Mouse (Mus musculus) lung, embryonic 15.5 days (tissue): ENCODE data around the gene Fbxo3. TPM values are rescaled to one million over a fixed set of nuclear protein-coding genes. Genes with fewer than 3 reads are reported as not detected.
"Not testable (repeated sequence)": the region's sequence is repeated elsewhere in the genome, so short reads cannot be mapped to it uniquely, and the experiment has no call there.

Experiments
- ATAC-seq: fragments of 200-750 bp; cut with Nextera tagmentation; 2 replicates; pipeline ENCODE4 v1.8.0; 2017; ENCODE audit warnings: moderate number of reproducible peaks, borderline replicate concordance; ENCODE audit not compliant: low FRiP score, low TSS enrichment; ENCODE audit errors: extremely low read depth
- H3K27ac ChIP-seq: fragments of 300-500 bp; sonication (generic); 2 replicates; pipeline ENCODE4 v1.5.1; 2015; ENCODE audit warnings: moderate library complexity, mild to moderate bottlenecking, inconsistent platforms
- H3K27me3 ChIP-seq: fragments of 300-500 bp; sonication (generic); 2 replicates; pipeline ENCODE4 v1.6.1; 2015; ENCODE audit warnings: inconsistent platforms
- H3K36me3 ChIP-seq: fragments of 300-500 bp; sonication (generic); 2 replicates; pipeline ENCODE4 v1.6.1; 2015; ENCODE audit warnings: inconsistent platforms
- H3K4me1 ChIP-seq: fragments of 300-500 bp; sonication (generic); 2 replicates; pipeline ENCODE4 v1.6.1; 2015; ENCODE audit warnings: inconsistent platforms
- H3K4me2 ChIP-seq: fragments of 300-500 bp; sonication (generic); 2 replicates; pipeline ENCODE4 v1.6.1; 2015; ENCODE audit warnings: inconsistent platforms, mild to moderate bottlenecking, moderate library complexity
- H3K4me3 ChIP-seq: fragments of 300-500 bp; sonication (generic); 2 replicates; pipeline ENCODE4 v1.5.1; 2015; ENCODE audit warnings: mild to moderate bottlenecking, inconsistent platforms
- H3K9ac ChIP-seq: fragments of 300-500 bp; sonication (generic); 2 replicates; pipeline ENCODE4 v1.6.1; 2015; ENCODE audit warnings: inconsistent platforms
- H3K9me3 ChIP-seq: fragments of 300-500 bp; sonication (generic); 2 replicates; pipeline ENCODE4 v1.6.1; 2016; ENCODE audit warnings: inconsistent platforms
- WGBS: fragments of 180-500 bp; shearing (Covaris S2); methylation state at CpG from one replicate; pipeline ENCODE4 v1.1.7; 2015; 5-methylcytosine and 5-hydroxymethylcytosine counted together
- polyA plus RNA-seq: library from polyadenylated mRNA; unstranded; fragments of >200 nt; fragmentation: Nextera tagmentation; extraction: Ambion mirVana; gene quantifications from 2 replicates; pipeline ENCODE4 v1.2.1, GENCODE M21; 2015

Gene Fbxo3
- polyA plus RNA-seq, 1 experiment from 2014 or later: 62.4 TPM

DNA sequence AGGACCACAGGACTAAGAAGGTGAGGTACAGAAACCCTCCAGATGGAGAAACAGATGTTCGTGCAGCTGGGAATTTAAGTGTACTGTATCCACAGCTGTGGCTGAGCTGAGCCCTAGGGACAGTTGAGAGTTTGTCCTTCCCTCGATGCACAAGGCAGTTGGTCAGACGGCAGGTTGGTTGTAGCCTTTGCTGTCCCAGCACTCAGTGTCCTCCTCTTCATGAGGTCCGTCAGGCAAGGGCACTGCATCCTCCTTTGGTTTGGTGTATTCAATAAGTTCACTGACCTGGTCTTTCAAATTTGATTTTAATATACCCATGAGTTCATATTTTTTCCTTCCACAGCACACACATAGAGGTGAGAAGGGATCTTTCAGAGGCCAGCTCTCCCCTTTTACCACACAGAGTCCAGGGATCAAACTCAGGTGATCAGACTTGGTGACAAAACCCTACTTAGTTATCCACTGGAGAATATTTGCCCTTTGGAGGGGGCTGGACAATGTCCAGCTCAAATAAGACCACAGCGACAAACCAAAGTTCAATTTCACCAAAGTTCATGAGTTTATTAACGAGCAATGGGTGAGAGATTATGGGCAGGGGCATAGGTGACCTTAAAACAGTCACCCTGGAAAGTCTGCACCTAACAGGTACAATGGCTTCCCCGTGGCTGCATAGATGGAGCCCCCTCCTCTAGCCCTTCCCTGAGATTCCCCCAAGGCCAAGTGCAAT is 19.6 kb upstream of the Fbxo3 start:
- 74% methylated on average over 7 of the region's 7 CpGs for WGBS
- Histone ChIP-seq H3K4me3 (no peak overlapping the region), H3K4me1 (no peaks in the 10 kb centered on the region), H3K9ac (no peak overlapping the region), H3K9me3 (no peaks in the 10 kb centered on the region), H3K36me3 (no peaks in the 10 kb centered on the region), H3K27ac (no peak overlapping the region), H3K4me2 (no peak overlapping the region), H3K27me3 (no peaks in the 10 kb centered on the region)
- no peak for ATAC-seq

GRCm38 (mm10) chr2:104008853-104009252 is 18.7 kb upstream of the Fbxo3 start:
- H3K4me2 ChIP-seq, H3K36me3 ChIP-seq, ATAC-seq, H3K4me1 ChIP-seq, H3K9me3 ChIP-seq, H3K4me3 ChIP-seq, H3K27me3 ChIP-seq, H3K9ac ChIP-seq, H3K27ac ChIP-seq: not testable (repeated sequence)
- WGBS: 95% methylated on average over 3 of the region's 3 CpGs

DNA sequence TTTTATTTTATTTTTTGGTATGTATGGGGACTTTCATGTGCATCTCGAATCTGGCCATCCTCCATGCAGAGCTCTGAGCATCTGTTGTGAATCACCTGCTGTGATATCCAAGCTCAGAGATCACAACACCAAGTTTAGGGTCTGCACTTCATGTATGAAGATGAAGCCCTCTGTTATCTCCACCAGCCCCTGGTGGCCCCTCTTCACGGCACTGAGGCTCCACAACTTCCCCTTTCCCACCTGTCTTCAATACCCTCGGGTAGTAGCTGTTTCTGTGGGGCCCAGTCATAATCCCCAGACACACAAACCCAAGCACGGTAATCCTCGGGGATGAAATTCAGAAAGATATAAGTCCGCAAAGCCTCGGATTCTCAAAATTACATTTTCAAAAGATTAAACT is 4.4 kb upstream of the Fbxo3 start:
- no peaks in the 10 kb centered on the region for H3K27me3 ChIP-seq
- no peaks in the 10 kb centered on the region for H3K36me3 ChIP-seq
- no peak overlapping the region for H3K27ac ChIP-seq
- no peak overlapping the region for H3K4me2 ChIP-seq
- no peaks in the 10 kb centered on the region for H3K9me3 ChIP-seq
- H3K4me3 ChIP-seq: no peak overlapping the region
- no peak for ATAC-seq
- peaks cover 3% of the 10 kb centered on the region; the same call in 1 of the 2 replicates for H3K4me1 ChIP-seq
- 73% methylated on average over 7 of the region's 7 CpGs for WGBS
- H3K9ac ChIP-seq: no peak overlapping the region

GRCm38 (mm10) chr2:104024656-104025055 is 2.9 kb upstream of the Fbxo3 start:
- WGBS: 81% methylated on average over 4 of the region's 4 CpGs
- H3K9ac ChIP-seq: no peak overlapping the region
- H3K27me3 ChIP-seq: no peaks in the 10 kb centered on the region
- no peak for ATAC-seq
- no peak overlapping the region for H3K4me3 ChIP-seq
- no peak overlapping the region for H3K27ac ChIP-seq
- no peaks in the 10 kb centered on the region for H3K36me3 ChIP-seq
- peaks cover 14% of the 10 kb centered on the region for H3K4me1 ChIP-seq
- no peaks in the 10 kb centered on the region for H3K9me3 ChIP-seq
- H3K4me2 ChIP-seq: no peak overlapping the region

DNA sequence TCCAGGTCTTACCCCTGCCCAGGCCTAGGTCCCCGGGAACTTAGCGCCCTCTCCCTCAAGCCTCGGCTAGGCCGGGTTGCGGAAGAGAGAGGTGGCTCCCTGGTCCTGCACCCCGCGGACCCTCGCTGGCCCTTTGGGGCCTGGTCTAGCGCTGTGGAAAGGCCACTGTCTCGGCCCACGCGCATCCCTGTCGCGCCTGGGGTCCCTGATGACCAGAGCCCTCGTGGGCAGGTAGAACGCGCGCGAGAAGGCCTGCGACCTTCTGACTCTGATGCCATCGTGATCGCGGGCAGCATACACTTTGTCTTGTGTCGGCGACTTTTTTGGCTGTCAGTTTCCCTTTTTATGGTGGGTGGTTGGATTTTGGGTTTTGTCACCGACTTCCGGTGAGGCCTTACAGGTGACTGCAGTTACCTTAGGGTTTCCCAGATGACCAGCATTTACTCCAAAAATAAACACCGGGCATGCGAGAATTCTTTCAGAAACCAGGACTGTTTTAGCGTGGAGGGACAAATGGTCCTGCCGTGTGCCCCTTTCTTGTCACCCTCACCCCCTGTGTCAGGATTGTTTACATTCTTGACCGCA is 710 bp downstream of the Fbxo3 start, which contains the start of gene 4931422A03Rik:
4931422A03Rik (minus strand) TSS at position 223 of the 585 bp plus-strand sequence.
- Histone ChIP-seq H3K4me2 (peak within 1 kb of the TSS; percentile 71), H3K4me3 (peak within 1 kb of the TSS; percentile 97), H3K4me1 (peaks cover 19% of the 10 kb centered on the region), H3K9me3 (no peaks in the 10 kb centered on the region), H3K27ac (peak within 1 kb of the TSS; percentile 74), H3K9ac (peak within 1 kb of the TSS; percentile 98), H3K36me3 (peaks cover 5% of the 10 kb centered on the region; the same call in 1 of the 2 replicates), H3K27me3 (no peaks in the 10 kb centered on the region)
- peak; percentile 68 for ATAC-seq
- under 1% methylated on average over 31 of the region's 32 CpGs for WGBS

- H3K9ac ChIP-seq: peak overlapping the region; percentile 98; the same call in 1 of the 2 replicates
Observed at GRCm38 (mm10) chr2:104029074-104029473, 1.6 kb downstream of the Fbxo3 start.

GRCm38 (mm10) chr2:104030381-104030780 is 2.9 kb downstream of the Fbxo3 start:
- Histone ChIP-seq H3K4me2 (no peak overlapping the region), H3K27ac (no peak overlapping the region), H3K4me1 (peaks cover 19% of the 10 kb centered on the region), H3K4me3 (no peak overlapping the region), H3K27me3 (no peaks in the 10 kb centered on the region), H3K9me3 (no peaks in the 10 kb centered on the region), H3K36me3 (peaks cover 13% of the 10 kb centered on the region; the same call in 1 of the 2 replicates), H3K9ac (no peak overlapping the region)
- WGBS: 76% methylated on average over 3 of the region's 3 CpGs
- ATAC-seq: no peak

More at GRCm38 (mm10) chr2:104029074-104029473, 1.6 kb downstream of the Fbxo3 start:
- WGBS: 49% methylated on average over 2 of the region's 2 CpGs
- Histone ChIP-seq H3K4me3 (peak overlapping the region; percentile 97), H3K9me3 (no peaks in the 10 kb centered on the region), H3K27ac (no peak overlapping the region), H3K36me3 (peaks cover 11% of the 10 kb centered on the region; the same call in 1 of the 2 replicates), H3K27me3 (no peaks in the 10 kb centered on the region), H3K4me2 (peak overlapping the region; percentile 71), H3K4me1 (peaks cover 19% of the 10 kb centered on the region)
- no peak for ATAC-seq

GRCm38 (mm10) chr2:104032056-104032455 is 4.5 kb downstream of the Fbxo3 start:
- WGBS: 87% methylated on average over 3 of the region's 3 CpGs
- Histone ChIP-seq H3K9me3 (no peaks in the 10 kb centered on the region), H3K4me3 (no peak overlapping the region), H3K4me1 (peaks cover 19% of the 10 kb centered on the region), H3K4me2 (no peak overlapping the region), H3K27me3 (no peaks in the 10 kb centered on the region), H3K9ac (no peak overlapping the region), H3K36me3 (peaks cover 26% of the 10 kb centered on the region; the same call in 1 of the 2 replicates), H3K27ac (no peak overlapping the region)
- no peak for ATAC-seq

- H3K4me1 ChIP-seq: 0 out of 2 replicates have a peak, but pooled peaks cover 2% of the 10 kb centered on the region
- no peak overlapping the region for H3K4me3 ChIP-seq
- peaks cover 33% of the 10 kb centered on the region for H3K36me3 ChIP-seq
- H3K4me2 ChIP-seq: no peak overlapping the region
- no peak for ATAC-seq
- no peak overlapping the region for H3K9ac ChIP-seq
- WGBS: 29% methylated on average over 3 of the region's 3 CpGs
- H3K27me3 ChIP-seq: no peaks in the 10 kb centered on the region
- no peaks in the 10 kb centered on the region for H3K9me3 ChIP-seq
- H3K27ac ChIP-seq: no peak overlapping the region
Observed at GRCm38 (mm10) chr2:104034832-104035472, 7.4 kb downstream of the Fbxo3 start.

- Histone ChIP-seq H3K4me2 (no peak overlapping the region), H3K4me3 (no peak overlapping the region), H3K9me3 (no peaks in the 10 kb centered on the region), H3K27ac (no peak overlapping the region), H3K36me3 (peaks cover 33% of the 10 kb centered on the region), H3K9ac (no peak overlapping the region), H3K27me3 (no peaks in the 10 kb centered on the region), H3K4me1 (no peaks in the 10 kb centered on the region)
- 81% methylated on average over 6 of the region's 6 CpGs for WGBS
- no peak for ATAC-seq
Observed at GRCm38 (mm10) chr2:104035595-104035994, 8.1 kb downstream of the Fbxo3 start.

- peaks cover 33% of the 10 kb centered on the region for H3K36me3 ChIP-seq
- no peak for ATAC-seq
Observed at GRCm38 (mm10) chr2:104036316-104036715, 8.8 kb downstream of the Fbxo3 start.

GRCm38 (mm10) chr2:104038236-104038635 is 10.7 kb downstream of the Fbxo3 start:
- Histone ChIP-seq H3K27ac (no peak overlapping the region), H3K4me3 (no peak overlapping the region), H3K36me3 (peaks cover 28% of the 10 kb centered on the region), H3K27me3 (no peaks in the 10 kb centered on the region), H3K4me1 (no peaks in the 10 kb centered on the region), H3K9ac (no peak overlapping the region), H3K4me2 (no peak overlapping the region), H3K9me3 (no peaks in the 10 kb centered on the region)
- no peak for ATAC-seq
- WGBS: 67% methylated on average over 2 of the region's 2 CpGs

More at GRCm38 (mm10) chr2:104036316-104036715, 8.8 kb downstream of the Fbxo3 start:
- Histone ChIP-seq H3K9me3 (no peaks in the 10 kb centered on the region), H3K27ac (no peak overlapping the region), H3K4me2 (no peak overlapping the region), H3K9ac (no peak overlapping the region), H3K27me3 (no peaks in the 10 kb centered on the region), H3K4me3 (no peak overlapping the region), H3K4me1 (no peaks in the 10 kb centered on the region)
- 47% methylated on average over 3 of the region's 3 CpGs for WGBS
